Mouse (Mus musculus): ENCODE results near the gene Tnfrsf13c. TPM values are rescaled to one million over a fixed set of nuclear protein-coding genes. Genes with fewer than 3 reads are reported as not detected.
A peak's percentile ranks its signal among the peaks of the same experiment; 100 is the strongest.

Tnfrsf13c gene
- polyA plus RNA-seq, 1 experiment from 2014 or later = 0.15 TPM

- H3K4me3 ChIP-seq (ENCODE audit: low read depth, low read length) = no peak overlapping the region
- no peak overlapping the region for H3K9ac ChIP-seq (ENCODE audit: low read length)
- H3K9me3 ChIP-seq (ENCODE audit: control insufficient read depth, low read length) = no peaks in the 10 kb centered on the region
- 24% methylated on average over 30 of the region's 30 CpGs for WGBS
- ATAC-seq (replicated peaks; ENCODE audit: low FRiP score, low TSS enrichment, low read depth) = no peak
- H3K27ac ChIP-seq (ENCODE audit: low read depth) = no peak overlapping the region
- no peak overlapping the region for H3K4me2 ChIP-seq (ENCODE audit: low read length)
- H3K27me3 ChIP-seq (replicated peaks; ENCODE audit: control insufficient read depth, insufficient read depth, low read length) = peaks cover 67% of the 10 kb centered on the region
- peaks cover 38% of the 10 kb centered on the region for H3K36me3 ChIP-seq (ENCODE audit: control insufficient read depth, insufficient read depth, low read length)
- peaks cover 14% of the 10 kb centered on the region for H3K4me1 ChIP-seq (replicated peaks; ENCODE audit: control insufficient read depth, insufficient read depth, low read length)
- DNase-seq (ENCODE audit: low spot score) = no peak
These were observed 16.5 kb downstream of the Tnfrsf13c start for GRCm38 (mm10) chr15:82207504-82208219.

DNA sequence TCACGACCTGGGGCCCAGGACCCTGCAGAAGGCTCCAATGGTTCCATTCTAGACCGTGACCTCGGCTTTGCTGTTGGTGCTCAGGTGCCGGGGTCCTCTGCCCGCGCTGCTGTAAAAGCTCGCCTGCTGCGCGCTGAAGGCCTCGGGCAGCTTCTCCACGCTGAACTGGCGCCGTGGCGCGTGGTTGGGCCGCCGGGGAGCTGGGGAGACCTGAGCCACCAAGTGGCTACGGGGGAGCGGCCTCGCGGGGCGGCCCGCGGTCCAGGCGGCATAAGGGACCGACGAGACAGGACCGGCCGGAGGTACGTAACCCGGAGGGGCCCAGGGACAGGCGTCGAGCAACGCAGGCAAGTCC is 17.1 kb downstream of the Tnfrsf13c start:
- peaks cover 44% of the 10 kb centered on the region for H3K36me3 ChIP-seq (ENCODE audit: control insufficient read depth, insufficient read depth, low read length)
- no peak overlapping the region for H3K4me2 ChIP-seq (ENCODE audit: low read length)
- no peak overlapping the region for H3K4me3 ChIP-seq (ENCODE audit: low read depth, low read length)
- H3K9ac ChIP-seq (ENCODE audit: low read length) = no peak overlapping the region
- H3K9me3 ChIP-seq (ENCODE audit: control insufficient read depth, low read length) = no peaks in the 10 kb centered on the region
- ATAC-seq (replicated peaks; ENCODE audit: low FRiP score, low TSS enrichment, low read depth) = no peak
- H3K4me1 ChIP-seq (replicated peaks; ENCODE audit: control insufficient read depth, insufficient read depth, low read length) = peaks cover 9% of the 10 kb centered on the region
- peaks cover 61% of the 10 kb centered on the region for H3K27me3 ChIP-seq (replicated peaks; ENCODE audit: control insufficient read depth, insufficient read depth, low read length)
- WGBS = 22% methylated on average over 34 of the region's 34 CpGs
- H3K27ac ChIP-seq (ENCODE audit: low read depth) = no peak overlapping the region
- DNase-seq (ENCODE audit: low spot score) = no peak

- Histone ChIP-seq H3K27me3 (replicated peaks; ENCODE audit: control insufficient read depth, insufficient read depth, low read length) (peaks cover 56% of the 10 kb centered on the region), H3K9ac (ENCODE audit: low read length) (no peak overlapping the region), H3K4me1 (replicated peaks; ENCODE audit: control insufficient read depth, insufficient read depth, low read length) (peaks cover 4% of the 10 kb centered on the region; the same call in 1 of the 2 replicates), H3K9me3 (ENCODE audit: control insufficient read depth, low read length) (no peaks in the 10 kb centered on the region), H3K4me3 (ENCODE audit: low read depth, low read length) (no peak overlapping the region), H3K36me3 (ENCODE audit: control insufficient read depth, insufficient read depth, low read length) (peaks cover 50% of the 10 kb centered on the region), H3K27ac (ENCODE audit: low read depth) (no peak overlapping the region), H3K4me2 (ENCODE audit: low read length) (no peak overlapping the region)
- WGBS = 60% methylated on average over 9 of the region's 9 CpGs
- DNase-seq (ENCODE audit: low spot score) = no peak
- ATAC-seq (replicated peaks; ENCODE audit: low FRiP score, low TSS enrichment, low read depth) = no peak
These were observed 17.6 kb downstream of the Tnfrsf13c start for GRCm38 (mm10) chr15:82206365-82207104.

GRCm38 (mm10) chr15:82204680-82205371 is 19.3 kb downstream of the Tnfrsf13c start:
- H3K27ac ChIP-seq (ENCODE audit: low read depth) = no peak overlapping the region
- H3K27me3 ChIP-seq (replicated peaks; ENCODE audit: control insufficient read depth, insufficient read depth, low read length) = peaks cover 39% of the 10 kb centered on the region
- H3K36me3 ChIP-seq (ENCODE audit: control insufficient read depth, insufficient read depth, low read length) = peaks cover 65% of the 10 kb centered on the region
- H3K4me1 ChIP-seq (replicated peaks; ENCODE audit: control insufficient read depth, insufficient read depth, low read length) = 0 out of 2 replicates have a peak, but pooled peaks cover 4% of the 10 kb centered on the region
- 55% methylated on average over 9 of the region's 10 CpGs for WGBS
- H3K9ac ChIP-seq (ENCODE audit: low read length) = no peak overlapping the region
- H3K4me3 ChIP-seq (ENCODE audit: low read depth, low read length) = no peak overlapping the region
- DNase-seq (ENCODE audit: low spot score) (no peak), ATAC-seq (replicated peaks; ENCODE audit: low FRiP score, low TSS enrichment, low read depth) (0 out of 2 replicates have a peak, but pooled peaks have one; percentile 21)
- H3K4me2 ChIP-seq (ENCODE audit: low read length) = no peak overlapping the region
- H3K9me3 ChIP-seq (ENCODE audit: control insufficient read depth, low read length) = no peaks in the 10 kb centered on the region

DNA sequence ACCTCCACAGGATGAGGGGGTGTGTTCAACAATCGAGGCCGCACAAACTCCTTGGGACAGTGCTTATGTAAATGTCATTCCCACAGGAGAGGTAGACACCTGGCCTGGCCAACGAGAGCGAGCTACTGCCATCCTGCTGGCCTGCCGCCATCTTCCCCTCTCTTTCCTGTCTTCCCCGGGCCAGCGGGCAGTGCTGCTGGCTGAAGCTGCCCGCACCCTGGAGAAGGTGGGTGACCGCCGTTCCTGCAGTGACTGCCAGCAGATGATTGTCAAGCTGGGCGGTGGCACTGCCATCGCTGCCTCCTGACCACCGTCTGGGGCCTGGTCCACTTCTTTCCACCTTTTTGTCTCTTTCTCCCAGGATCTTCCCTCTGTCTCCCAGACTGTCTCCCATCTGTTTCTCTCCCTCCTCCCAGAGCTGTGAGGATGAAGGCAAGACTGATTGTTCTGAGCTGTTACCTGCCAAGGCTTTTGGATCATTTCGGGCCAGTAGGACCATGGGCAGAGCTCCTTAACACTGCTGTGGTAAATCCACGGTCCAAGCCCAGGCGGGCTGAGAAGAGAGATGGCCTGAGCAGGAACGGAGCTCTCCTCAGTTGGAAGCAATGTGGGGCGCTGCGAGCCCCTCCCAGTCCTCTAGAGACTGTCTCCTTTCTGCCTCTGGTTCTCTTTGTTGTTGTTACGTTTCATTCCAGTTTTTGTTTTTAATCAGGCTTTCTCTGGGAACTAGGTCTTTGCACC is 20.4 kb downstream of the Tnfrsf13c start:
- DNase-seq (ENCODE audit: low spot score) (no peak), ATAC-seq (replicated peaks; ENCODE audit: low FRiP score, low TSS enrichment, low read depth) (no peak)
- Histone ChIP-seq H3K9me3 (ENCODE audit: control insufficient read depth, low read length) (no peaks in the 10 kb centered on the region), H3K27me3 (replicated peaks; ENCODE audit: control insufficient read depth, insufficient read depth, low read length) (peaks cover 32% of the 10 kb centered on the region), H3K4me2 (ENCODE audit: low read length) (no peak overlapping the region), H3K9ac (ENCODE audit: low read length) (no peak overlapping the region), H3K4me3 (ENCODE audit: low read depth, low read length) (no peak overlapping the region), H3K4me1 (replicated peaks; ENCODE audit: control insufficient read depth, insufficient read depth, low read length) (0 out of 2 replicates have a peak, but pooled peaks cover 4% of the 10 kb centered on the region), H3K27ac (ENCODE audit: low read depth) (no peak overlapping the region), H3K36me3 (ENCODE audit: control insufficient read depth, insufficient read depth, low read length) (peaks cover 75% of the 10 kb centered on the region)
- 86% methylated on average over 20 of the region's 20 CpGs for WGBS

DNA sequence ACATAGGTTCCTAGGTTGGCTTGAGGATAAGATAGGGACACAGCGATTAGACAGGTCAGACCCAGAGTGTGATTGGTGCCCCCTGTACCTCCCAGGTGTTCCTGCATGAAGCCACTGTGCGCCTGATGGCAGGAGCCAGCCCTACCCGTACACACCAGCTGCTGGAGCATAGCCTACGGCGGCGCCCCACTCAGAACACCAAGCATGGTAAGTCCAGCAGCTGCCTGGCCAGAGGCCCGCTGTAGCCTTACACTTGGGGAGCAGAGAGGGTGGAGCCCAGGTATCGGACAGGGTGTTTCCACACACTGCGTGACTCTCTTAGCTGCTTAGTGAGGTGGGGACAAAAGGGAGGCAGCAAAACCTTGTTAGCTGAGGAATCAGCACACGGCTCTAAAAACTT is 21.1 kb downstream of the Tnfrsf13c start:
- no peak overlapping the region for H3K4me2 ChIP-seq (ENCODE audit: low read length)
- no peak overlapping the region for H3K9ac ChIP-seq (ENCODE audit: low read length)
- H3K36me3 ChIP-seq (ENCODE audit: control insufficient read depth, insufficient read depth, low read length) = peaks cover 82% of the 10 kb centered on the region
- 0 out of 2 replicates have a peak, but pooled peaks cover 4% of the 10 kb centered on the region for H3K4me1 ChIP-seq (replicated peaks; ENCODE audit: control insufficient read depth, insufficient read depth, low read length)
- no peak for DNase-seq (ENCODE audit: low spot score)
- H3K4me3 ChIP-seq (ENCODE audit: low read depth, low read length) = no peak overlapping the region
- ATAC-seq (replicated peaks; ENCODE audit: low FRiP score, low TSS enrichment, low read depth) = no peak
- no peaks in the 10 kb centered on the region for H3K9me3 ChIP-seq (ENCODE audit: control insufficient read depth, low read length)
- no peak overlapping the region for H3K27ac ChIP-seq (ENCODE audit: low read depth)
- peaks cover 25% of the 10 kb centered on the region for H3K27me3 ChIP-seq (replicated peaks; ENCODE audit: control insufficient read depth, insufficient read depth, low read length)
- 92% methylated on average over 10 of the region's 10 CpGs for whole genome bisulfite sequencing

- 91% methylated on average over 6 of the region's 6 CpGs for WGBS
These were observed 22.1 kb downstream of the Tnfrsf13c start for GRCm38 (mm10) chr15:82202086-82202485.

GRCm38 (mm10) chr15:82199546-82199945 is 24.6 kb downstream of the Tnfrsf13c start:
- ATAC-seq (replicated peaks; ENCODE audit: low FRiP score, low TSS enrichment, low read depth) = no peak
- peaks cover 98% of the 10 kb centered on the region for H3K36me3 ChIP-seq (ENCODE audit: control insufficient read depth, insufficient read depth, low read length)

More at GRCm38 (mm10) chr15:82202086-82202485, 22.1 kb downstream of the Tnfrsf13c start:
- Histone ChIP-seq H3K9me3 (ENCODE audit: control insufficient read depth, low read length) (no peaks in the 10 kb centered on the region), H3K9ac (ENCODE audit: low read length) (no peak overlapping the region), H3K4me3 (ENCODE audit: low read depth, low read length) (no peak overlapping the region), H3K4me1 (replicated peaks; ENCODE audit: control insufficient read depth, insufficient read depth, low read length) (0 out of 2 replicates have a peak, but pooled peaks cover 4% of the 10 kb centered on the region), H3K27ac (ENCODE audit: low read depth) (no peak overlapping the region), H3K36me3 (ENCODE audit: control insufficient read depth, insufficient read depth, low read length) (peaks cover 92% of the 10 kb centered on the region), H3K4me2 (ENCODE audit: low read length) (no peak overlapping the region), H3K27me3 (replicated peaks; ENCODE audit: control insufficient read depth, insufficient read depth, low read length) (peaks cover 15% of the 10 kb centered on the region)
- no peak for DNase-seq (ENCODE audit: low spot score)
- no peak for ATAC-seq (replicated peaks; ENCODE audit: low FRiP score, low TSS enrichment, low read depth)

More at GRCm38 (mm10) chr15:82199546-82199945, 24.6 kb downstream of the Tnfrsf13c start:
- no peak for DNase-seq (ENCODE audit: low spot score)
- no peaks in the 10 kb centered on the region for H3K4me1 ChIP-seq (replicated peaks; ENCODE audit: control insufficient read depth, insufficient read depth, low read length)
- H3K27ac ChIP-seq (ENCODE audit: low read depth) = no peak overlapping the region
- no peak overlapping the region for H3K9ac ChIP-seq (ENCODE audit: low read length)
- H3K4me2 ChIP-seq (ENCODE audit: low read length) = no peak overlapping the region
- H3K4me3 ChIP-seq (ENCODE audit: low read depth, low read length) = no peak overlapping the region
- H3K9me3 ChIP-seq (ENCODE audit: control insufficient read depth, low read length) = no peaks in the 10 kb centered on the region
- H3K27me3 ChIP-seq (replicated peaks; ENCODE audit: control insufficient read depth, insufficient read depth, low read length) = no peaks in the 10 kb centered on the region
- 89% methylated on average over 12 of the region's 12 CpGs for WGBS

Data from intestine, embryonic 14.5 days (tissue).